Mouse (Mus musculus) NIH3T3 (cell line): ENCODE results near the gene Fbxl3.

Source experiments
- DNase-seq: peaks from one replicate; pipeline ENCODE4 v3.0.0-alpha.2; 2012; ENCODE audit warnings: low read depth

The Fbxl3 gene

GRCm38 (mm10) chr14:103037016-103037415, 62.4 kb downstream of the Fbxl3 start:
- no peak for DNase-seq

- no peak for DNase-seq
Observed at GRCm38 (mm10) chr14:103034076-103034475, 65.3 kb downstream of the Fbxl3 start.

GRCm38 (mm10) chr14:103033271-103033823, 66.0 kb downstream of the Fbxl3 start:
- DNase-seq = no peak
